Mouse (Mus musculus) G1E (cell line): ENCODE measurements around the gene Kcne4.

Source experiments
- CTCF ChIP-seq: IDR thresholded peaks from 2 replicates; pipeline ENCODE4 v1.5.1; 2012; ENCODE audit warnings: low read depth, low read length, inconsistent platforms, mixed read lengths
- GATA1 ChIP-seq: IDR thresholded peaks from 2 replicates; pipeline ENCODE4 v1.6.1; 2012; ENCODE audit warnings: borderline replicate concordance, low read length, inconsistent platforms, mixed read lengths
- GATA2 ChIP-seq: IDR thresholded peaks from 2 replicates; pipeline ENCODE4 v1.6.1; 2012; ENCODE audit warnings: low read depth, low read length, inconsistent platforms, borderline replicate concordance
- POLR2AphosphoS5 ChIP-seq: IDR thresholded peaks from 2 replicates; pipeline ENCODE4 v1.6.1; 2012; ENCODE audit warnings: low read depth, low read length, inconsistent platforms; ENCODE audit not compliant: insufficient replicate concordance

GRCm38 (mm10) chr1:78860056-78860455 is 43.5 kb downstream of the Kcne4 start:
- TF ChIP-seq CTCF (no peak), GATA1 (no peak), POLR2AphosphoS5 (no peak), GATA2 (no peak)
